Mouse (Mus musculus) limb, embryonic 14.5 days (tissue): ENCODE results near the gene Mrtfb. TPM values are rescaled to one million over a fixed set of nuclear protein-coding genes. Genes with fewer than 3 reads are reported as not detected.

ENCODE experiments used
- ATAC-seq: fragments of 200-750 bp; cut with Nextera tagmentation; 2 replicates; pipeline ENCODE4 v1.8.0; 2017; ENCODE audit warnings: low read depth, moderate number of reproducible peaks, moderate TSS enrichment; ENCODE audit not compliant: low FRiP score
- DNase-seq: peaks from one replicate; pipeline ENCODE4 v3.0.0-alpha.2; 2015; ENCODE audit warnings: low spot score
- H3K27ac ChIP-seq: fragments of 300-500 bp; sonication (generic); replicated peaks from 2 replicates; pipeline ENCODE4 v1.5.1; 2014; ENCODE audit warnings: low read depth, mild to moderate bottlenecking, low read length, moderate library complexity, mixed read lengths
- H3K27me3 ChIP-seq: fragments of 300-500 bp; sonication (generic); 2 replicates; pipeline ENCODE4 v1.6.1; 2014; ENCODE audit warnings: low read length, mixed read lengths; ENCODE audit not compliant: control insufficient read depth, insufficient read depth
- H3K36me3 ChIP-seq: fragments of 300-500 bp; sonication (generic); 2 replicates; pipeline ENCODE4 v1.6.1; 2014; ENCODE audit warnings: mild to moderate bottlenecking, low read length, moderate library complexity, mixed read lengths; ENCODE audit not compliant: control insufficient read depth, insufficient read depth
- H3K4me1 ChIP-seq: fragments of 300-500 bp; sonication (generic); 2 replicates; pipeline ENCODE4 v1.6.1; 2014; ENCODE audit warnings: antibody characterized with exemption, low read length, mixed read lengths; ENCODE audit not compliant: control insufficient read depth, insufficient read depth
- H3K4me2 ChIP-seq: fragments of 300-500 bp; sonication (generic); replicated peaks from 2 replicates; pipeline ENCODE4 v1.6.1; 2014; ENCODE audit warnings: low read depth, mild to moderate bottlenecking, low read length, moderate library complexity; ENCODE audit not compliant: severe bottlenecking
- H3K4me3 ChIP-seq: fragments of 300-500 bp; sonication (generic); replicated peaks from 2 replicates; pipeline ENCODE4 v1.5.1; 2014; ENCODE audit warnings: low read length
- H3K9ac ChIP-seq: fragments of 300-500 bp; sonication (generic); 2 replicates; pipeline ENCODE4 v1.6.1; 2014; ENCODE audit warnings: mild to moderate bottlenecking, low read depth, low read length, moderate library complexity; ENCODE audit not compliant: severe bottlenecking
- H3K9me3 ChIP-seq: fragments of 300-500 bp; sonication (generic); 2 replicates; pipeline ENCODE4 v1.6.1; 2016; ENCODE audit warnings: low read length; ENCODE audit not compliant: control insufficient read depth
- POLR2A ChIP-seq: fragments of 200-500 bp; IDR thresholded peaks from 2 replicates; pipeline ENCODE4 v1.8.0; 2012; ENCODE audit warnings: inconsistent platforms, mild to moderate bottlenecking, moderate library complexity, borderline replicate concordance; ENCODE audit not compliant: insufficient read depth, insufficient read length; ENCODE audit errors: extremely low read depth
- WGBS: fragments of 180-500 bp; shearing (Covaris S2); extraction: QIAGEN DNeasy Blood & Tissue Kit; methylation state at CpG from one replicate; pipeline ENCODE4 v1.1.7; 2014; 5-methylcytosine and 5-hydroxymethylcytosine counted together
- polyA plus RNA-seq, 2 experiments: library from polyadenylated mRNA; depleted of rRNA in 1 of 2; stranded (reverse) in 1 of 2; unstranded in 1 of 2; fragments of >200 nt; fragmentation: Nextera tagmentation in 1 of 2; extraction: Ambion mirVana in 1 of 2; gene quantifications; 2 replicates each; pipeline versions ENCODE4 v1.2.1 to v1.2.3; 2012 to 2014

The Mrtfb gene
- polyA plus RNA-seq, 2 experiments, result 11.8 to 26.0 TPM

GRCm38 (mm10) chr16:13366256-13366655, 110.0 kb downstream of the Mrtfb start:
- TF ChIP-seq POLR2A, result no peak
- ATAC-seq (no peak), DNase-seq (no peak)
- H3K36me3 ChIP-seq, result 0 out of 2 replicates have a peak, but pooled peaks cover 2% of the 10 kb centered on the region
- H3K27me3 ChIP-seq, result no peaks in the 10 kb centered on the region
- H3K4me3 ChIP-seq, result no peak overlapping the region
- no peak overlapping the region for H3K9ac ChIP-seq
- peak overlapping the region; percentile 82 for H3K27ac ChIP-seq
- H3K4me2 ChIP-seq, result no peak overlapping the region
- WGBS, result 52% methylated on average over 1 of the region's 1 CpGs
- no peaks in the 10 kb centered on the region for H3K9me3 ChIP-seq
- H3K4me1 ChIP-seq, result peaks cover 22% of the 10 kb centered on the region

- Histone ChIP-seq H3K4me3 (no peak overlapping the region), H3K27me3 (no peaks in the 10 kb centered on the region), H3K4me2 (no peak overlapping the region), H3K36me3 (0 out of 2 replicates have a peak, but pooled peaks cover 2% of the 10 kb centered on the region), H3K9ac (0 out of 2 replicates have a peak overlapping the region, but pooled peaks have one; percentile 38), H3K27ac (peak overlapping the region; percentile 82), H3K4me1 (peaks cover 27% of the 10 kb centered on the region), H3K9me3 (no peaks in the 10 kb centered on the region)
- WGBS, result 21% methylated on average over 4 of the region's 4 CpGs
- DNase-seq, result peak; percentile 74
- no peak for TF ChIP-seq POLR2A
- peak; percentile 86 for ATAC-seq
These were observed 110.7 kb downstream of the Mrtfb start for GRCm38 (mm10) chr16:13366802-13367465.

- no peak for DNase-seq
- H3K9me3 ChIP-seq, result no peaks in the 10 kb centered on the region
- 79% methylated on average over 2 of the region's 2 CpGs for WGBS
- no peak for TF ChIP-seq POLR2A
- 0 out of 2 replicates have a peak, but pooled peaks have one; percentile 1 for ATAC-seq
- no peaks in the 10 kb centered on the region for H3K27me3 ChIP-seq
- H3K4me1 ChIP-seq, result peaks cover 28% of the 10 kb centered on the region
- H3K9ac ChIP-seq, result 0 out of 2 replicates have a peak overlapping the region, but pooled peaks have one; percentile 38
- 0 out of 2 replicates have a peak, but pooled peaks cover 2% of the 10 kb centered on the region for H3K36me3 ChIP-seq
- H3K4me2 ChIP-seq, result no peak overlapping the region
- H3K27ac ChIP-seq, result peak overlapping the region; percentile 82
- H3K4me3 ChIP-seq, result no peak overlapping the region
These were observed 111.2 kb downstream of the Mrtfb start for GRCm38 (mm10) chr16:13367466-13367856.

GRCm38 (mm10) chr16:13368645-13369044, 112.4 kb downstream of the Mrtfb start:
- Histone ChIP-seq H3K4me1 (peaks cover 28% of the 10 kb centered on the region), H3K36me3 (peaks cover 2% of the 10 kb centered on the region; the same call in 1 of the 2 replicates), H3K4me3 (no peak overlapping the region), H3K27ac (no peak overlapping the region), H3K4me2 (no peak overlapping the region), H3K9me3 (no peaks in the 10 kb centered on the region), H3K27me3 (no peaks in the 10 kb centered on the region), H3K9ac (no peak overlapping the region)
- no peak for DNase-seq
- no peak for TF ChIP-seq POLR2A
- no peak for ATAC-seq
- 86% methylated on average over 1 of the region's 1 CpGs for WGBS

- ATAC-seq (peak; percentile 69), DNase-seq (peak; percentile 73)
- peaks cover 2% of the 10 kb centered on the region; the same call in 1 of the 2 replicates for H3K36me3 ChIP-seq
- peaks cover 20% of the 10 kb centered on the region for H3K4me1 ChIP-seq
- H3K9me3 ChIP-seq, result no peaks in the 10 kb centered on the region
- TF ChIP-seq POLR2A, result no peak
- H3K4me3 ChIP-seq, result no peak overlapping the region
- H3K4me2 ChIP-seq, result no peak overlapping the region
- no peak overlapping the region for H3K9ac ChIP-seq
- H3K27ac ChIP-seq, result no peak overlapping the region
- 13% methylated on average over 11 of the region's 11 CpGs for WGBS
- no peaks in the 10 kb centered on the region for H3K27me3 ChIP-seq
These were observed 115.5 kb downstream of the Mrtfb start for GRCm38 (mm10) chr16:13371740-13372287.
